Mouse (Mus musculus): ENCODE results near the gene Sspn.

Gene Sspn

GRCm38 (mm10) chr6:146010093-146010764 lies 78.8 kb downstream of the Sspn start:
- in situ Hi-C loops (cut with MboI, MseI): loop anchor here (10.0 kb wide), 5 partner anchors 145 to 395 kb away; no protein-coding TSS in a partner anchor

GRCm38 (mm10) chr6:146014312-146014711 lies 82.9 kb downstream of the Sspn start:
- in situ Hi-C loops (cut with MboI, MseI): loop anchor here (10.0 kb wide), 5 partner anchors 140 to 390 kb away; no protein-coding TSS in a partner anchor
